Mouse (Mus musculus) fibroblast of lung, adult 2 months (primary cell): Measurements from ENCODE around the gene Vmn1r230.

Source experiments
- DNase-seq: peaks from one replicate; pipeline ENCODE4 v3.0.0-alpha.2; 2011; ENCODE audit warnings: low read depth

Vmn1r230 gene

GRCm38 (mm10) chr17:20840144-20840543, at the start of gene Vmn1r230:
Gene Vmn1r230 (plus strand): TSS chr17:20840444.
- no peak for DNase-seq

- DNase-seq, result no peak
These were observed 29.0 kb upstream of the Vmn1r230 start, which contains the start of gene Vmn1r229 for GRCm38 (mm10) chr17:20811255-20811654. Gene Vmn1r229 (plus strand): TSS chr17:20811555.
